Mouse (Mus musculus) E14TG2a.4 (cell line): Measurements from ENCODE around the gene Itgb5.

Experiments
- H3K27me3 ChIP-seq: 2 replicates; pipeline ENCODE4 v1.6.1; 2014; ENCODE audit warnings: low read length, control low read depth; ENCODE audit not compliant: insufficient read depth
- H3K36me3 ChIP-seq: 2 replicates; pipeline ENCODE4 v1.6.1; 2014; ENCODE audit warnings: low read length, control low read depth; ENCODE audit not compliant: insufficient read depth
- H3K4me1 ChIP-seq: replicated peaks from 2 replicates; pipeline ENCODE4 v1.6.1; 2014; ENCODE audit warnings: low read depth, low read length, control low read depth
- H3K4me3 ChIP-seq: replicated peaks from 2 replicates; pipeline ENCODE4 v1.5.1; 2014; ENCODE audit warnings: mild to moderate bottlenecking, low read length
- H3K9me3 ChIP-seq: 2 replicates; pipeline ENCODE4 v1.6.1; 2014; ENCODE audit warnings: low read length, control low read depth
- CTCF ChIP-seq: conservative IDR thresholded peaks from 2 replicates; pipeline ENCODE4 v1.5.1; 2014; ENCODE audit warnings: low read length
- NANOG ChIP-seq: IDR thresholded peaks from 2 replicates; pipeline ENCODE4 v1.6.1; 2014; ENCODE audit warnings: borderline replicate concordance, low read length, mixed read lengths
- POU5F1 ChIP-seq: IDR thresholded peaks from 2 replicates; pipeline ENCODE4 v1.6.1; 2014; ENCODE audit warnings: low read length, borderline replicate concordance

Itgb5 gene

DNA sequence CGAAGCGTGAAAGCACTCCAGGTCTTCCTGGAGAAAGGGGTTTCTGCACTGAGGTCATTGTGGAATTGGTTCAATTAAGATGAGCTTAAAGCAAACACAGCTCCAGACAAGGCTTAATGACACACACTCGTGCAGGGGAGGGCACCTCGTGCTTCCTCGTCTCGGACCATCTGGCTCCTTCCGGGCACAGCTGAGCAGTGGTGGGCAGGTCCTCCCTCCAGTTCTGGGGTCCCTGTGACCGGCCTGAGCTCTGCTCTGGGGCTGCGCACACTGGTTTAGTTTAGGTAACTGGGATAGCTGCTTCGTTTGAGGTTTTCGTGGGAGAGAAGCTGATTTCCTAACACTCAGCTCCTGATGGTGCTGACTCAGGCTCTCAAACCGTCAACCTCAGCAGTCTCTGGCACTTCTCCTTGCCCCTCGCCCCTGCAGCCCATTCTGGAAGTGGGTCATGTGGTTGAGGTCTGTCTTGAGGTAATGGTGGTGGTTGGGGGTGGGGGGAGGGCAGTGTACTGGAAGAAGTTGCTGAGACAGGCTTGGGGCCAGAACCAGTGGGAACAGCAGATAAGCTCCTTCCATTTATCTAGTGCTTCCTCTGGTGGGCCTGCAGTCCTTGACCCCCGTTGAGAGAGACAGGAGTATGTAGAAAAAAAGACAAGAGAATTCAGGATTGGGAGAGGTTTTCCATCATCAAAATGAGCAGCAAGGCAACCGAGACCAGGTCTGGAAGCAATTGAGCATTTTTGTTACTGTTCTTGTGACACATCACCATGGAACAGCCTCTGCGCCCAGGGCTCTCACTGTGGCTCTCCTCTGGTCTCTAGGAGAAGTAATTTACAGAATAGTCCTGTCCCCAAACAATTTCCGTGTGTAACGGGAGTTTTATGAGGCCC lies 92.9 kb downstream of the Itgb5 start:
- no peaks in the 10 kb centered on the region for H3K9me3 ChIP-seq
- H3K4me3 ChIP-seq, result no peak overlapping the region
- peaks cover 11% of the 10 kb centered on the region for H3K36me3 ChIP-seq
- TF ChIP-seq POU5F1 (no peak), NANOG (no peak), CTCF (no peak)
- H3K27me3 ChIP-seq, result no peaks in the 10 kb centered on the region
- H3K4me1 ChIP-seq, result peaks cover 6% of the 10 kb centered on the region

DNA sequence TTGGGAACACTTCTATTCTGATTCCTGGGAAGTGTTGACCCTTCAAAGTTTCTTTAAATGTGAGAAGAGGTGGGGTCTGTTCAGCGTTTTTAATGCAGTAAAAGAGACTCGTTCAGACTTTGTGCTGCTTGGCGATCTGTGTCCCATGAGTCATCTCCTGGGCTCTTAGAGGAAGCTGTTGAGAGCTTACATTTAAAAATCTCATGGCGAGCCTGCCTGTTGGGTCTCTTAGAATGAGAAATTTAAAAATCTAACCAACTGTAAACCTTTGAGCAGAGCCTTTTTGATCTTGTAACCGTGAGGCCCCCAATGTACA lies 93.5 kb downstream of the Itgb5 start:
- Histone ChIP-seq H3K4me3 (no peak overlapping the region), H3K27me3 (no peaks in the 10 kb centered on the region), H3K4me1 (peaks cover 6% of the 10 kb centered on the region), H3K9me3 (no peaks in the 10 kb centered on the region), H3K36me3 (peaks cover 9% of the 10 kb centered on the region)
- TF ChIP-seq NANOG (no peak), POU5F1 (no peak)

DNA sequence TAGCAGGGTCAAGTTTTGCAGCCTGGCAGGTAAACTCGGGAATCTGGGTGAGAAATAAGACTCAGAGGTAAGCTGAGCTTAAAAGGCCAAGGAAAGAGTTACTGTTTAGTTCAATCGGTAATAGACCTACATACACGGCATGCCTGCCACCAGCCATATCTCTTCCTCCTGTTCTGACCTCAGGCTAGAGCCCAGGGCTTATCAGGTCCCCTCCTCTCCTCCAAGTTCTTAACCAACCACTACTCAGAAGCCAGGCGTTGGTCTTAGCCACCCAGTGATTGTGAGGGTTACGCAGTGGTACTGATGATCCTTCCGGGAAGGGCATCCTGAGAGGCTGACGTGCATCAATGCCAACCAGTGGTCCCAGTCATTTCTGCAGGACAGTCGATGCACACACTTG lies 94.3 kb downstream of the Itgb5 start:
- H3K36me3 ChIP-seq, result peaks cover 9% of the 10 kb centered on the region
- TF ChIP-seq NANOG (no peak), POU5F1 (no peak), CTCF (no peak)
- H3K4me1 ChIP-seq, result peaks cover 6% of the 10 kb centered on the region
- H3K27me3 ChIP-seq, result no peaks in the 10 kb centered on the region
- no peak overlapping the region for H3K4me3 ChIP-seq
- H3K9me3 ChIP-seq, result no peaks in the 10 kb centered on the region

DNA sequence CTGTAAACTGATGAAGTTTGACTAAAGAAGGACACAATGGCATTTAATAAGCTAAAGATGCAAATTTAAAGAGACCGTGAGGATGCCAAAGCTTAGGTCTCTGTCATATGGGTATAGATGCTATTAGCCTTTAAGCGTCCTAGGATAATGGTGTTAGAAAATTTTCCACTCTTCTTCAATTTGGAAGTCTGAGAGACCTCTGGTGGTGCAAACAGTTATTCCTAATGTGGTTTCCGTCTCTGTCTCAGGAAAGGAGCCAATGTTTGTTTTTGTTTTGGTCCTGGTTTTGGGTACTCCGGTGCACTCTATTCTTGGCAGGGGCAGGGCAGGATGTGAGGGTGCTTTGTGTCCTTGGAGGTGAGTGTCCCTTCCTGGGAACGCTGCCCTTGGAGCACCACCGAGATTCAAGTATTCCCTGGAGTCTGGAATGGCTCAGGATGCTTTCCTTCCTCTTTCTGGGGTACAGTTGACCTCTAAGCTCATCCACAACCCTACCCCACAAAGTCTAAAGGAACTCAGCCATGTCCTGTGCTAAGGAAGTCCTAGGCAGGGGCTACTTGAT lies 97.9 kb downstream of the Itgb5 start:
- no peaks in the 10 kb centered on the region for H3K36me3 ChIP-seq
- no peaks in the 10 kb centered on the region for H3K4me1 ChIP-seq
- TF ChIP-seq POU5F1 (no peak), NANOG (no peak), CTCF (no peak)
- no peaks in the 10 kb centered on the region for H3K27me3 ChIP-seq
- H3K4me3 ChIP-seq, result no peak overlapping the region
- H3K9me3 ChIP-seq, result no peaks in the 10 kb centered on the region

DNA sequence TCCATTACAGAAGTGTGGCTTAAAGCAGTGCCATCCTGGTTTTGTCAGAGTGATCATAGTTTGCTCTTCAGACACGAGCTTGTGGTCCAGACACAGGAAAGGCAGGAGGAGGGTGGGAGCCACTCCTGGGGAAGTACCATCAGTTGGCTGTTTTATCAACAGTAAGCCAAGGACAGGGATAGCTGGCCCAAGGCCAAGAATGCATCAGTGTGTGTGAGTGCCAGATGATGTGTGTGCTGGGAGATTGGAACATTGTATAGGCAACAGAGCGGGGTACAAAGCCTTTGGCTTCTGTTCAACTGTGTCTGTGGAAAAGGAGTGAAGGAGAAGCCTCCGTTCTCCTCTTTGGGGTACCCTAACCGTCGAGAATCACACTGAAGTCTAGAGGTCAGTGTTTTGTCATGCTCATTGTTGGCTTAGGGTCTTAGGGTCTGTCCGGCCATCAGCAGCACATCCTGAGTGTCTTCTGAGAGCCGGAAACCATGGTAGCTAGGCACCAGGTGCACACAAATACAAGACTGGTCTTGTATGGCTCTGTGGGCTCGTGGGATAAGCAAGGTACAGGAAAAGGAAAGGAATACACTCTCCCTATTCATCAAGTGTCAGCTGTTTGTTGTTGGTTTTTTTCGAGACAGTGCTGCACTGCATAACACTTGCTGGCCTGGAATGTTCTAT lies 99.5 kb downstream of the Itgb5 start:
- no peaks in the 10 kb centered on the region for H3K9me3 ChIP-seq
- no peak for TF ChIP-seq POU5F1
- TF ChIP-seq CTCF, result no peak
- no peak for TF ChIP-seq NANOG
- H3K36me3 ChIP-seq, result no peaks in the 10 kb centered on the region
- no peak overlapping the region for H3K4me3 ChIP-seq
- 0 out of 2 replicates have a peak, but pooled peaks cover 5% of the 10 kb centered on the region for H3K4me1 ChIP-seq
- H3K27me3 ChIP-seq, result no peaks in the 10 kb centered on the region

DNA sequence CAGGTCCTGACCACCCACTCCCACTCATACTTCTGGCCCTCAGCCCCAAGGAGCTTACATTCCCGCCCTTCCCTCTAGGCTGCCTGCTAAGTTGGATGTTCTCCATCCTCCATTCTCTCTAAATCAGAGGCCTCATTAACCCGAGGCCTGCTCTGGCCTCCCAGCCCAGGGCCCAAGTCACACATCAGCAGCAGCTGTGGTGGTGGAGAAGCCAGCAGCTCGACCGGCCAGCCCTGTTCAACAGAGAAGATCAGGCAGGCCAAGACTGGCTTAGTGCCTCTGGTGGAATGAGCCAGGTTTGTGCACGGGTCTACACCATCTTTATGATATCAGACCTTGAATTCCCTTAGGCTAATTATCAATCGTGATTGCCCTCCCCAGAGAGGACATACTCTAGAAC lies 101.3 kb downstream of the Itgb5 start:
- H3K36me3 ChIP-seq, result no peaks in the 10 kb centered on the region
- H3K4me3 ChIP-seq, result no peak overlapping the region
- H3K4me1 ChIP-seq, result 0 out of 2 replicates have a peak, but pooled peaks cover 5% of the 10 kb centered on the region
- no peaks in the 10 kb centered on the region for H3K27me3 ChIP-seq
- H3K9me3 ChIP-seq, result no peaks in the 10 kb centered on the region
- TF ChIP-seq NANOG, result no peak
- no peak for TF ChIP-seq CTCF
- no peak for TF ChIP-seq POU5F1

DNA sequence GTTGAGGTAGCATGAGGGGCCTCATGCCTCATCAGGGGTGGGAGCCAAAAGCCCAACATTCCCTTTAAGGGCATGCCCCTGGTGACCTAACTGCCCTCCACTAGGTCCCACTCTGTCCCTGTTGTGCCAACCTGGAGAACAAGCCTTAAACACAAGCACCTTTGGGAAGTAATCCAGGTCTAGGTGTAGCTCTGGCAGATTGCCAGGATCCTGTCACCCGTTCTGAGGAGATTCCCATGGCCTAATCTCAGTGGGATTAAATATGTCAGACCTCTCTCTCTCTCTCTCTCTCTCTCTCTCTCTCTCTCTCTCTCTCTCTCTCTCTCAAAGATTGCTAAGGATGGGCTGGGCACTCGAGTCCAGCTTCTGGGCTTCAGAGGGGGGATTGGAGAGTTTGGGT lies 102.2 kb downstream of the Itgb5 start:
- Histone ChIP-seq H3K4me3 (no peak overlapping the region), H3K4me1 (0 out of 2 replicates have a peak, but pooled peaks cover 5% of the 10 kb centered on the region), H3K27me3 (no peaks in the 10 kb centered on the region), H3K36me3 (no peaks in the 10 kb centered on the region), H3K9me3 (no peaks in the 10 kb centered on the region)
- TF ChIP-seq NANOG (no peak), POU5F1 (no peak), CTCF (no peak)

DNA sequence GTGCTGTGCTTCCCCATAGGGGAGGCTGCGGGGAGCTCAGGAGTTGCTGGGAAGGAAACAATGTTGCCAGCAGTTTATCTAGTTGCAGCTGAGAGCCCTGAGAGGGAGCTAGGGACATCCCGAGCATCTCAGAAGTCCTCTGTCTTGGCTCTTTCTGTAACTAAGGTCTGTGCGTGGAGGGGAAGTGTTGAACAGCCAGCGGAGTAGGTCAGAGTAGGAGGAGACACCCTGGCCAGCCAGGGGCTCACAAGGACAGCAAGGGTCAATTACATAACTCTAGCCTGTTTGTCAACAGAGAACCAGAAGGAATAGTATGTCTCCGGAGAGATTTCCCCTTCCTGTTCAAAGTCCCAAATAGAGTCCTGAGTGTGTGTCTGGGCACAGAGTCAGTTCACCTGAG lies 102.7 kb downstream of the Itgb5 start:
- H3K4me1 ChIP-seq, result 0 out of 2 replicates have a peak, but pooled peaks cover 5% of the 10 kb centered on the region
- H3K27me3 ChIP-seq, result no peaks in the 10 kb centered on the region
- no peaks in the 10 kb centered on the region for H3K9me3 ChIP-seq
- no peak overlapping the region for H3K4me3 ChIP-seq
- H3K36me3 ChIP-seq, result no peaks in the 10 kb centered on the region
- TF ChIP-seq POU5F1, result no peak
- TF ChIP-seq NANOG, result no peak
- TF ChIP-seq CTCF, result no peak
